Mouse (Mus musculus) lung, postnatal 10 days (tissue): ENCODE measurements around the gene Ppil2.

Experiments used
- DNase-seq: peaks from one replicate; pipeline ENCODE4 v3.0.0; 2021

Ppil2 gene

DNA sequence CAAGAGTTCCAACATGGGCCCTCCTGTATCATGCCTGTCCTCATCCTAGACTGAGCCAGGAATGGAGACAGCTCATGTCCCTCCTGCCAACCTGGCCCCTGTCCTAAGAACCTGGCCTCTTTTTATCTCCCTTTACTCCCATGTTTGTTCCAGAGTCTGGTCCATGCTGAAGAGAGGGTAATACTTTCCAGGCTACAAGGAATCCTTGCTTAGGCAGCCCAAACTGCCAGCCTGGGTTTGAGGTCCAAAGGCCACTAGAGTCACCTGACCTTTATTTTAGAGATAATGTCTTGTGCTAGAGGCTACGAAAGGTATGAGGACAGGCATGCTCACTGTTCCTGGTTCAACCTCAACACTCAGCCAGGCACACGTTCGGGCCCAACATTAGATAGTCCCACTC lies 14.1 kb downstream of the Ppil2 start:
- DNase-seq: no peak

DNA sequence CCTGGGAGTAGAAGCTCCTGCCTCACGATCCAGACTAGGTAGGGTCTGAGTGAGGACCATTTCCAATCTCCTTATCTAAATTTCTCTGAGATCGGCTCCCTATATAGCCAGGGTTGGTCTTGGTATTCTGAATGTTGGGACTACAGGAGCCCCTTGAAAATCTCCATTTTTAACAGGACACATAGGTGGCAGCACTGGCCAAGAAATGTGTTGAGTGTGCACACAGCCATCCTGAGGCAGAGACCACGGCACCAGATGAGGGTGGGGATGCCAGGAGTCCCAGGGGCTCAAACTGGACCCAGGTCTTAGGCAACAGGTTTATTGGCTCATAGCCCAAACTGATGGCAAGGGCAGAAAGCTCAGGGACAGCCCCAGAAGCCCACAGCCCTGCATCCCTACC lies 22.7 kb downstream of the Ppil2 start:
- DNase-seq: no peak

DNA sequence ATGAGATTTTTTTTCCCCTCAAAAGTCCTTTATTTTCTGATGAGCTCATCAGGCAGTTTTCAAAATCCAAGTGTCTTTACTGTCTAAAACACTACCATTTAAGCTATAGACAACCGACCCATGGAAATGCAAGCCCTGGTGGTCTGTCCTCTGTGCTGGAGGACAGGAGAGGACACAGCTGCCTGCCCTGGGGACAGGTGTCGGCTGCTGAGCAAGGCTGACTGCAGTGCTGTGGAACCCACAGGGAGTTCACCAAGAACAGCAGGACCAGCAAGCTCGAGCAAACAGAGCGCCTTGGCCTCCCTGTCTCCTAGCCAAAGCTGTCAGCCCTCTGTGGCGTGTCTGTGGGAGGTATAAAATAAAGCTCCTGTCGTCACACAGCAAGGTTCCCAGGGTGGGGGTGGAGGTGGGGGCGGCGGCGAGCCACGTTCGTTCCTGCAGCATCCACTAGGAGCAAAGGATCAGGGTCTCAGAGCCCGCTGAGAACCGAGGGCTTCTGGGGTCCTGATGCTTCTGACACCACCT lies 24.3 kb downstream of the Ppil2 start:
- DNase-seq: no peak

DNA sequence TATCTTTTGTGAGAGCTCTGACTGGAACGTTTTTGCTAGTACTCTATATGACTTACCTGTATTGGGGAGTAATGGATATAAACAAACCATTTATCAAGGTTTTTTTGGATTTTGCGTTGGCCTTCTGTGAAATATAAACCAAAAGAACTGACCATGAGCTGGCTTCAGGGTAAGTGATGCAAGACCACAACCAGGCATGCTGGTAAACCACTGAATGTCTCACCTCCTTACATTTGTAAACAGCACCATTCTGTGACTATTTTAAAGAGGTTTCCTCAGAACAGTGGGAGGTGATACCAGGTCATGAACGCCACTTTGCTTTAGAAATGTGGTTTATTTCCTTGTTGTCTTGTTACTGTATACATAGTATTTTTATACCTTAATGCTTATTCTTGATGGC lies 24.8 kb downstream of the Ppil2 start:
- no peak for DNase-seq

DNA sequence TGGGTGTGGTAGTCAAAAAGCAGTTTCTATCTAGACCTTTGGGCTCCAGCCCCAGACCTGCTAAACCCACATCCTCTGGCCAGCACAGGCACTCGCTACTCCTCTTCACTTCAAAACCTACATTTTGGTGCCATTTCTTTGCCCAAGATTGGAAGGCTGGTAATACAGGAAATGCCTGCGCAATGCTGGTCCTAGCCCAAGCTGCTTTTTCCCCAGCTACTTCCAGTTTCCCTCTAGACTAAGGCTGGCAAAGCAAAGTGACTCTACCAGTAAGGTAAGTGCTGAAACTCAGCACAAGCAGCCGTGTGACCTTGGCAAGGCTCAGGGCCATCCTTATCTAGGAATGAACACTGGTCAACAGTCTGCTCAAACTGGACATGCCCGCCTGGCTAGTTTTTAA lies 25.4 kb downstream of the Ppil2 start:
- no peak for DNase-seq

DNA sequence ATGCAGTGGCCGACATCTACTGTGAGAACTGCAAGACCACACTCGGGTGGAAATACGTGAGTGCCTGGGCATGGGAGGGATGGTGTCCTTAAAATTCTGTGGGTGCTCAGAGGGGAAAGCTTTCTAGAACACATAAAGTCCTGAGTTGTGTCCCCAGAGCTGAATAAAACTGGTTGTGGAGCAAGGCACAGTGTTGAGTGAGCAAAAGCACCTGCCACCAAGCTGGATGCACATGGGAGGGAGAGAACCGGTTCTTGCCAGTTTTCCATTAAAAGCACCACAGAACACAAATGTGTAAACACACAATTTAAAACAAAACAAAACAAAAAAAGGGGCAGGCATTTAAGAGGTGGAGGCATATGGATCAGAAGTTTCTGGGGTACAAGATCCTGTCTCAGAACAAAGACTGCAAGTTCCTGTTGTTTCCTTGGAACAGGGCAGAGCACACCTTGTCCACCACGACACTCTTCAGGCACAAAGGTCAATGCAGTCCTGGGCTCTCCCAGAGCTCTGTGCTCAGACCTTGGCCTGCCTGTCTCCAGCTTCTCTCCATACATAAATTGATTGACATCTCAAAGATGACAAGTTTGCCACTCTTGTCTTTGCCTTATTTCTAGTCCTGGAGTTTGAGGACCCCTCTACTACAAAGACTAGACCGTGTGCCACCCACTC lies 28.8 kb downstream of the Ppil2 start:
- DNase-seq: peak; percentile 68

DNA sequence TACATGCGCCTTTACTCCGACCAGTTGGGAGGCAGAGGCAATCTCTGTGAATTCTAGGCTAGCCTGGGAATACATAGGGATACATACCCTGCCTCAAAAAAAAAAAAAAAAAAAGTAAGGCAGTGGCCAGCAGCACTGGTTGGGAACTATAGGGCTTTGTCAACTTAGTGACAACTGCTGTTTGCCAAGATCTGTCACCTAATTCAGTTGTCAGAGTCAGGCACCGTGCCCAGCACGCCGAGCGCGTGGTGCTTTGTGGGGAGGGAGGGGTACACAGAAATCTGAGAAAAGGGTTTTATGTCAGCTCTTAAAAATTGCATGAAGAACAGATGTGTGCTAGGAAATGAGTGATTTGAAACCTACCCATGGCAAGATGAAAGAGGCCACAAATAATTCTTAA lies 33.0 kb downstream of the Ppil2 start:
- DNase-seq: peak; percentile 80

DNA sequence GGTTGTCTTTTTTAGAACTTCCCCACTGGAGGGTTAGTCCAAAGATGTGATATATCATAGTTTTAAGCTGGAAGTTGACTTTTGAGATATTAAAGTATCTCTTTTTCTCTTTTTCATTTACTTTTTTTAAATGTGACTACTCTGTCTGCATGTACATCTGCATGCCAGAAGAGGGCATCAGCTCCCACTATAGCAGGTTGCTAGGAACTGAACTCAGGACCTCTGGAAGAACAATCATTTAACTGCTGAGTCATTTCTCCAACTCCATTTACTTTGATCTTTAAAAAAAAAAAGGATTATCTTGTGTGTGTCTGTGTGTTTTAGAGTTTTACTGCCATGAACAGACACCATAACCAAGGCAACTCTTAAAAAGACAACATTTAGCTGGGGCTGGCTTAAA lies 34.2 kb downstream of the Ppil2 start:
- no peak for DNase-seq

DNA sequence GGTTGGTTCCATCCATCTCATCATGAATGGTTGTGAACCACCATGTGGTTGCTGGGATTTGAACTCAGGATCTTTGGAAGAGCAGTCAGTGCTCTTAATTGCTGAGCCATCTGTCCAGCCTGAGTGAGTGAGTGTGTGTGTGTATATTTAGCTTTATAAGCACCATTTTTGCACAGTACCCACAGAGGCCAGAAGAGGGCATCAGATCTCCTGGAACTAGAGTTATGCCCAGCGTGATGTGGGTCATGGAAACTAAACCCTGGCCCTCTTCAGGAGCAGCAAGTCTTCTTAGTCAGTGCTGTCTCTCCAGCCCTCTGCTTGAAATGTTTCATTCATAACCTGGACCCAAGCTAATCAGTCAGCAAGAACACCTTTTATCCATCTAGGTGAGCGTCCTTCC lies 34.8 kb downstream of the Ppil2 start:
- no peak for DNase-seq

DNA sequence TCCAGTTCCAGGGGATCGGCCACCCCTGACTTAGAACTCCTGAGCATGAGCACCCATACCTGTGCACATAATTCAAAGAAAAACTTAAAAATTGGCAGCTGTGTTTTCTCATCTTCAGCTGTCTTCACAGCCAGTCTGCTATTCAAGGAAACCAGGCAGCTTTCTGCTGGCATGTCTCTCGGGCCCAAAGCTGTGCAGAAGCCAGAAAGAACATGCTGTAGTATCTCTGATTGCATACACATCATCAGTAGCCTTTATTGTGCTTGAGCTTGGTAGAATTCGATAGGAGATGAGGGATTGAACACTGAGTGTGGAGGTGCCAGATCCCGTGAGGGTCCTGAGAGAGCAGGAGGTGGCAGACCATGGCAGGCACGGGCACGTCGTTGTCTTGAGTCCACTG lies 38.1 kb downstream of the Ppil2 start:
- no peak for DNase-seq

DNA sequence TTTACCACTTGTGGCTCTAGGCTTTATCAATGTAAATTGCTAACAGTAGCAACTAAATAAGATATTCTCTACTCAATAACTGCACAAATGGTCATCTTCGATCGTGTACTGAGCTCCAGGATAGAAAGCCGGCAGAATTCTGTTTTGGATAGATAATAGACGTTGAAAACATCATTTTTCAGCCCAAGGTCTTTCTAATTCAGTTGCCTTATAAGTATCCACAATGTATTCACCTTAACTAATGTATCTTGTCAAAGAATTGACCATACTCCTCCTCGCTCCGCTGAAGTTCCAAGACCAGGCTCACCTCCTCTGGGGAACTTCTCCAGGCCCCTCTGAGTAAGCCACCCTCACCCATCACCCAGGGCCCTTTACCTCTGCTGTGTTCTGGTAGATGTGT lies 40.3 kb downstream of the Ppil2 start:
- DNase-seq: no peak

DNA sequence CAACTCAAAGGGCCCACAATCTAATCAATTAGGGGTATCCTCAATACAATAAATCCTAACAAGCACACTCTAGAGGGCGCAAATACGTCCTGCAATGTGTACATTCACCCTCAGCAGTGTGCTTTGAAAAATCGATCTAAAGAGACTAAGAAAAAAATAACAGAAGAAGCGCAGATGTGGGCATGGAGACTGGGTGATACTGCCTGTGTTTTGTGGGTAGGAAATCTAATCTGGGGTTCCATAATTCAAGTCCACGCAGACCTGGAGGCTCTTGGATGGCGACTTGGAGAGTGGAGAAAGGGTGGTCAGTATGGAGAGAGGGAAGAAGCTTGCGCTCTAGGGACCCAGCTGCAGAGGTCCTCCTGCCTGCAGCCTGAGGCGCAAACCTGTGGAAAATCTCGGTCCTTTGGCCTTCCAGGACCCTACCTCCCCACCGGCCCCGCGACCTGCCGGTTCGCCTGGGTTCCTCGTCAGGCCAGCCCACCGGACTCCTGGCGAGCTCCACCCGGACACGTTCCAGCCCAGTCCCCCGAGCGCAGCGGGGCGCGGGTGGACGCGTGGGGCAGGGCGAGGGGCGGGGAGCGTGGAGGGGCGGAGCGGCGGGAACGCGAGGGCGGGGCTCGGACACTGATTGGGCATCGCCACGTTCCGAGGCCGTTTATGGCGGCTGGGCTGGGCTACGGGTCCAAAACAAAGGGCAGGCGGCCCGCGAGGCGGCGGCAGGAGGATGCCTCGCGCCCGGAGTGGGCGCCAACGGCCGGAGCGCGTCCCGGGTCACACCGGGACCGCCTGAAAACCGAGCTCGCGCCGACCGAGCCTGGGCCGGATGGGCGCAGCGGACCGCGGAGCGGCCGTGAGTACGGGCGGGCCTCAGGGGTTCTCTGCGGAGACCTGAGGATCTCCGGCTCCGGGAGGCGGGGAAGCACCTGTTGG lies 41.3 kb downstream of the Ppil2 start, which contains the start of gene Ypel1:
Gene Ypel1 (plus strand): TSS at position 186 of the 933 bp plus-strand sequence.
- DNase-seq: peak; percentile 90

DNA sequence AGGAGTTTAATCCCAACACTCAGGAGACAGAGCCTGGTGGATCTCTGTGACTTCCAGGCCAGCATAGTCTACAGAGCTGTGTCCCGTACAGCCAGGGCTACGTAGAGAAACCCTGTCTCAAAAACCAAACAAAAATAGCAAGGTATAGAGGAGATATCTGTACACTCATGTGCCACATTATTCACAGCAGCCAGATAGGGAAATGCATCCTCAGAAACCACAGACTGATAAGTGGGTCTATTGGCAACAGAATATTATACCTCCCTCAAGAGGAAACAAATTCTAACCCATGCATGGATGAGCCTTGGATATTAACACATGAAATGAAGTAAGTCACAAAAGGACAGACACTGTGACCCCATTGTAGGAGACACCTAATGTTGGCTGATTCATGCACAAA lies 43.5 kb downstream of the Ppil2 start:
- DNase-seq: no peak

DNA sequence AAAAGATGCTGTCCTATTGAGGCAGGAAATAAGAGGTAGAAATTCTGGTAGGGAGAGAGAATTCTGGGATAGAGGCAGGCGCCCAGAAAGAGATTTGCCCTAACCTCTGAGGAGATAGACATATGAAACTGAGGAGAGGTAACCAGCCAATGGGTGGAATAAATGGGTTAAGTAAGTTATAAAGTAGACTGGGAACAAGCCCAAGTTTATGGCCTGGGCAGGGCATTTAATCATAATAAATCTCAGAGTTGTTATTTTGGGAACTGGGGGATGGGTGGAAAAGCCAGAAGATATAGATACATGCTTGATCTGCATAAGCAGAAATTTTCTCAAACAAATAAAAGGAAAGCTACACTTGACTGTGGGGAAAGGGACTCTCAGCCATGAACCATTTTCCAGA lies 48.7 kb downstream of the Ppil2 start:
- no peak for DNase-seq

DNA sequence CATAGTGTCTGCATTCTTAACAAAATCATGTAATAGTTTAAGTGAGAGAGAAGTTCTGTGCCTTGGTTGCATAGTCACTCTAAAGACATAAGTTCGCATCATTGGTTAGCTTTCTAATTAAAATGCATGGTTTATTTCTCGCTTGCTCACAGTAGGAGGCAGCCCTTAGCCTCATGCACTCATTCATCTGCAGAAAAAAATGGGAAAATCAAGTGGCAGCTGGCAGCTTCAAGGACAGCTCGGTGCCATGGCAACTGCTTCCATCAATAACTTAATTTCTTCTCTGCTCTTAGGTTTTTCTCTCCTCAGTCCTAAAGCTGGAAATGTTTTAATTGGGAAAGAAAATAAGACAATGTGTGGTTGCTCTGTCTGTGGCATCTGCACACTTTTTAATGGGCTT lies 55.5 kb downstream of the Ppil2 start:
- DNase-seq: no peak

DNA sequence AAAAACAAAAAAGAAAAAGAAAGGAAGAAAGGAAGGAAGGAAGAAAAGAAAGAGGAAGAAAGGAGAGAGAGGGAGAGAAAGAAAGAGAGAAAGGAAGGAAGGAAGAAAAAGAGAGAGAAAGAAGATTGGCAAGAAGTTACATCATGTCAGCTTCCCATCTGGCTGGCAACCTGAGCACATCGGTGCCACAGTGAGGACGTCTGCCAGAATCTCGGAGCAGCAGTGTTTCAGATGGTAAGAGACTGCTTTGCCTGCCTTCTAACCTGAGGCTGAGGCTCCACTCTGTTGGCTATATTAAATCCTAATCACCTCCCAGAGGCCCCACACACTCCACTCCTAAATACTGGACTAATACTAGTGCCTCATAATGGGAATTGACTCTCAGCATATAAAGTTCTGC lies 57.2 kb downstream of the Ppil2 start:
- no peak for DNase-seq

DNA sequence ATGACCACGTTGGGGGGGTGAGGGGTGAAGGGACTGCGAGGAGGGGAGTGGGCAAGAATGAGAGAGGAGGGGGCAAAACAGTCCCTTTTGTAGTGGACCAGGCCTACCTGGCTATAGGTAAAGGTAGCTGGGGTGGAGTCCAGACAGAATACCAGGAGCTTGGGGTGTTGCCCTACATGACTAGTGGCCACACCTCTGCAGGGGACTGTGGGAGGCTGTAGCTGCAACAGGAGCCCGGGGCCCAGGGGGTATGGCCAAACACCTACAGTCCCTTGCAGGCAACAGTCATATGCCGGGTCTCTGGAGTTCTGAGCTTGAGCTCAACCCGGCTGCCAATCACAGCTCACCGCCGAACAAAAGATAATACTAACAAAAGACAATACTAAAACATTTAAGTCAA lies 59.0 kb downstream of the Ppil2 start:
- no peak for DNase-seq

DNA sequence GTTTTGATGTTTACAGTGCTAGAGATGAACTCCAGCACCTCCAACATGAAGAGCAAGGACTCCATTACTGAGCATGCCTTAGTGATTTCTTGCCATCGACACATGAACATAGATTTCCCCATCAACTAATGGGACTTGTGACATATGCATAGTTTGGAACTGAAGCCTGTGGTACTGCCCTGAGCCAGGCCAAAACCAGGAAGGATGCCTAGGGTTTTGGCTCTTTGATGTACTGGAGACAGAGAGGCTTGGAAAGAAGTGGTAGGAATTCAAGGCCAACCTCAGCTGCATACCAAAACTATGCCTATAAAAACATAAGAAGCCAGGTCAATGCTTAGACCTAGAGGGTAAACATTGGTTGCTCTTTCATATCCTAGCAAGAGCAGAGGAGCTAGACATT lies 61.2 kb downstream of the Ppil2 start:
- no peak for DNase-seq

DNA sequence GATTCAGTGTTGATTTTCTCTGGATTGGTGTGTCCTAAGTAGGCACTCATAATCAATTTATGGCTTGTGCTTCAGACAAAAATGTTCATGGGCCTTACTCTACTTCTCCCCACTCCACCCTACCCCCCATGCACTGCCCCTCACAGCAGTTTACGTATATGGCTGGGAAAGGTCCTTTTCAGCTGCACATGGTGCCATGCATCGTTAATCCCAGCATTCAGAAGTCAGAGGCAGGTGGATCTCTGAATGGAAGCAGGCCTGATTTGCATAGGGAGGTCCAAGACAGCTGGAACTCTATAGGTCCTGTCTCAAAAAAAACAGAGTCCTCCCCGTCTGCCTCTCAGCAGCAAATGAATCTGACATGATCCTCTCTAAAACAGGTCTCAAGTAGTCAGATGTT lies 65.8 kb downstream of the Ppil2 start:
- DNase-seq: no peak

DNA sequence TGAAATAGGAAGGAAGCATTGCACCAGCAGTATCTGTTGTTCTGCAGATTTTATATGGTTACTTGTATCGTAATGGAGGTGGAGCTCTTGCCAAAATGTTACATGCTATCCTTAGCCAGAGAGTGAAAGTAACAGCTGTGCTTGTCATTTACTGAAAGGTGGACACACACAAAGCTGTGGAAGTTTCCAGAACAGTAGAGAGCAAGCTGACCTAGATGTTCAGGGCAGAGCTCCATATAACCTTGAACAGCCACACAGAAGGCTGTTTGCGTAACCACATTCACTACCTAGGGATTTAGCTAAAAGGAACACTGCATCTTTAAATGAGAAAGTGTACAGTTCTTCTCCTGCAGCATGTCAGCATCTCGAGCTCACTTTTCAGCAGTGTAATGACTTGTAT lies 66.7 kb downstream of the Ppil2 start:
- DNase-seq: no peak

DNA sequence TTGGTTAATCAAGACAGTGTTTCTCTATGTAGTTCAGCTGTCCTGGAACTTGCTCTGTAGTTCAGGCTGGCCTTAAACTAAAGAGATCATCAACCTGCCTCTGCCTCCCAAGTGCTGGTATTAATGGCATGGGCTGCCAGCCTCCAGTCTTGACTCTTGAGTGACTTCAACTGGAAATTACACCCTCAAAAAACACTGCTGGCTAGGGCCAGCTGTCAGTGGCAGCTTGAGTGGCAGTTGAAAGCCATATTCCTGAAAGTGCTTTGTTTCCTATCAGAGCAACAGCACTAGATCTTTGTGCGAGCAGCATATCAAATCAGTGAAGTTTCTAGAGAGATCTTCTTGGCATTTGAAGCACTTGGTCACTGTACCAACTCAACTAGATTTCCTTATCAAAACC lies 69.6 kb downstream of the Ppil2 start:
- no peak for DNase-seq

DNA sequence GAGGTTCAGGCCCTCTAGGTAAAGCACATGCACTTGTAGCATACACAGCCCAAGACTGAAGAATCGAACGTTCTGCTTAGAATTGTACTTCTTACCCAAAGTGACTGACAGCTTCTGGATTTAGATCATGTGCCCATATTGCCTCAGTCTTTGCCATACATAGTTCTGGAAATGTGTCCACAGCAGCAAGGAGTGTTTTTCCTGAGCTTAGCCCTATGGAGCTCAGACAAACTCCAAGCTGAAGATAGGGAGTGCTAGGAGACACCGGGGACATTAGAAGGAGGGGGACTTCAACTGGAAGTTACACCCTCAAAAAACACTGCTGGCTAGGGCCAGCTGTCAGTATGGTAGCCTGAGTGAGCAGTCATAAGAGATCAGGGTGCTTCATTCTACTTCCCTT lies 70.3 kb downstream of the Ppil2 start:
- no peak for DNase-seq
